Mouse (Mus musculus): Measurements from ENCODE around the gene Nrd1. TPM values are rescaled to one million over a fixed set of nuclear protein-coding genes. Genes with fewer than 3 reads are reported as not detected.
A peak's percentile ranks its signal among the peaks of the same experiment; 100 is the strongest.

Nrd1 gene
- total and polyA plus RNA-seq, 3 experiments, result 24.2 to 883 (median 72.7) TPM

- Histone ChIP-seq H3K36me3 (ENCODE audit: control insufficient read depth in 1 of 2, insufficient read depth in 2 of 2, low read length in 2 of 2) (peaks cover 0 to 25% of the 10 kb centered on the region in 2 experiments; a peak in 2 of 4 replicates), H3K4me1 (ENCODE audit: control insufficient read depth in 1 of 2, insufficient read depth in 2 of 2, low read length in 2 of 2) (no peaks in the 10 kb centered on the region), H3K27me3 (ENCODE audit: control insufficient read depth in 1 of 2, insufficient read depth in 2 of 2, low read length in 2 of 2) (no peaks in the 10 kb centered on the region), H3K9ac (ENCODE audit: control insufficient read depth, low read depth, low read length, poor library complexity, severe bottlenecking) (no peak overlapping the region), H3K4me3 (ENCODE audit: control insufficient read depth in 1 of 2, insufficient read depth in 1 of 2, low read depth in 2 of 2, low read length in 2 of 2) (no peak overlapping the region), H3K79me2 (ENCODE audit: control insufficient read depth, insufficient read depth, low read length, poor library complexity) (no peaks in the 10 kb centered on the region), H3K27ac (ENCODE audit: control insufficient read depth, low read depth, low read length) (no peak overlapping the region), H3K9me3 (replicated peaks; ENCODE audit: insufficient read depth, low read length) (no peaks in the 10 kb centered on the region)
- no peak for DNase-seq (ENCODE audit: low read depth, low spot score)
- TF ChIP-seq TAL1 (IDR thresholded peaks at IDR 0.05; ENCODE audit: low read length), result no peak
- TF ChIP-seq UBTF (IDR thresholded peaks at IDR 0.05; ENCODE audit: borderline replicate concordance, insufficient read depth, low read depth, low read length), result no peak
Measured at GRCm38 (mm10) chr4:109025061-109025460, 24.6 kb downstream of the Nrd1 start.

GRCm38 (mm10) chr4:109026543-109026942 is 26.1 kb downstream of the Nrd1 start:
- Histone ChIP-seq H3K27me3 (ENCODE audit: control insufficient read depth in 1 of 2, insufficient read depth in 2 of 2, low read length in 2 of 2) (no peaks in the 10 kb centered on the region), H3K79me2 (ENCODE audit: control insufficient read depth, insufficient read depth, low read length, poor library complexity) (no peaks in the 10 kb centered on the region), H3K27ac (ENCODE audit: control insufficient read depth, low read depth, low read length) (no peak overlapping the region), H3K4me3 (ENCODE audit: control insufficient read depth in 1 of 2, insufficient read depth in 1 of 2, low read depth in 2 of 2, low read length in 2 of 2) (no peak overlapping the region), H3K4me1 (ENCODE audit: control insufficient read depth in 1 of 2, insufficient read depth in 2 of 2, low read length in 2 of 2) (no peaks in the 10 kb centered on the region), H3K9me3 (replicated peaks; ENCODE audit: insufficient read depth, low read length) (no peaks in the 10 kb centered on the region), H3K36me3 (ENCODE audit: control insufficient read depth in 1 of 2, insufficient read depth in 2 of 2, low read length in 2 of 2) (peaks cover 0 to 18% of the 10 kb centered on the region in 2 experiments; a peak in 2 of 4 replicates), H3K9ac (ENCODE audit: control insufficient read depth, low read depth, low read length, poor library complexity, severe bottlenecking) (no peak overlapping the region)
- no peak for DNase-seq (ENCODE audit: low read depth, low spot score)
- no peak for TF ChIP-seq ZMIZ1 (IDR thresholded peaks at IDR 0.05; ENCODE audit: low read depth, low read length)
- TF ChIP-seq USF1 (IDR thresholded peaks at IDR 0.05; ENCODE audit: low read depth, low read length), result no peak
- no peak for TF ChIP-seq MYB (IDR thresholded peaks at IDR 0.05; ENCODE audit: low read depth, low read length)
- no peak for TF ChIP-seq SMC3 (IDR thresholded peaks at IDR 0.05; ENCODE audit: low read depth, low read length)
- TF ChIP-seq ELF1 (IDR thresholded peaks at IDR 0.05; ENCODE audit: low read depth, low read length), result no peak
- TF ChIP-seq GATA1 (IDR thresholded peaks at IDR 0.05; ENCODE audit: low read depth, low read length), result no peak

- Histone ChIP-seq H3K9ac (ENCODE audit: control insufficient read depth, low read depth, low read length, poor library complexity, severe bottlenecking) (no peak overlapping the region), H3K36me3 (ENCODE audit: control insufficient read depth in 1 of 2, insufficient read depth in 2 of 2, low read length in 2 of 2) (peaks cover 0 to 22% of the 10 kb centered on the region in 2 experiments; a peak in 2 of 4 replicates), H3K4me1 (ENCODE audit: control insufficient read depth in 1 of 2, insufficient read depth in 2 of 2, low read length in 2 of 2) (no peaks in the 10 kb centered on the region), H3K27ac (ENCODE audit: control insufficient read depth, low read depth, low read length) (no peak overlapping the region), H3K9me3 (replicated peaks; ENCODE audit: insufficient read depth, low read length) (no peaks in the 10 kb centered on the region), H3K4me3 (ENCODE audit: control insufficient read depth in 1 of 2, insufficient read depth in 1 of 2, low read depth in 2 of 2, low read length in 2 of 2) (no peak overlapping the region), H3K27me3 (ENCODE audit: control insufficient read depth in 1 of 2, insufficient read depth in 2 of 2, low read length in 2 of 2) (no peaks in the 10 kb centered on the region), H3K79me2 (ENCODE audit: control insufficient read depth, insufficient read depth, low read length, poor library complexity) (no peaks in the 10 kb centered on the region)
- no peak for TF ChIP-seq RCOR1 (IDR thresholded peaks at IDR 0.05; ENCODE audit: low read depth, low read length)
- TF ChIP-seq GABPA (IDR thresholded peaks at IDR 0.05; ENCODE audit: low read depth, low read length), result no peak
- no peak for TF ChIP-seq USF1 (IDR thresholded peaks at IDR 0.05; ENCODE audit: low read depth, low read length)
- TF ChIP-seq HCFC1 (IDR thresholded peaks at IDR 0.05; ENCODE audit: low read depth, low read length), result no peak
- TF ChIP-seq GATA1 (IDR thresholded peaks at IDR 0.05; ENCODE audit: low read depth, low read length), result no peak
- no peak for TF ChIP-seq CHD2 (IDR thresholded peaks at IDR 0.05; ENCODE audit: low read length)
- no peak for TF ChIP-seq MAX (IDR thresholded peaks at IDR 0.05; ENCODE audit: low read length)
- no peak for TF ChIP-seq POLR2A (IDR thresholded peaks at IDR 0.05; ENCODE audit: control insufficient read depth in 1 of 2, insufficient read depth in 1 of 2, low read depth in 1 of 2, low read length in 2 of 2, poor library complexity in 1 of 2)
- TF ChIP-seq JUND (IDR thresholded peaks at IDR 0.05; ENCODE audit: low read depth, low read length), result no peak
- TF ChIP-seq TCF12 (IDR thresholded peaks at IDR 0.05; ENCODE audit: low read depth, low read length), result no peak
- TF ChIP-seq ETS1 (IDR thresholded peaks at IDR 0.05; ENCODE audit: low read depth, low read length), result no peak
- TF ChIP-seq NRF1 (IDR thresholded peaks at IDR 0.05; ENCODE audit: insufficient read depth, low read depth, low read length, poor library complexity, severe bottlenecking), result no peak
- TF ChIP-seq E2F4 (IDR thresholded peaks at IDR 0.05; ENCODE audit: borderline replicate concordance, low read depth, low read length), result no peak
- TF ChIP-seq EP300 (IDR thresholded peaks at IDR 0.05; ENCODE audit: low read depth in 1 of 2, low read length in 2 of 2), result no peak
- no peak for TF ChIP-seq MXI1 (IDR thresholded peaks at IDR 0.05; ENCODE audit: low read depth, low read length)
- TF ChIP-seq MYC (IDR thresholded peaks at IDR 0.05; ENCODE audit: low read depth, low read length), result no peak
- TF ChIP-seq MAFK (IDR thresholded peaks at IDR 0.05; ENCODE audit: borderline replicate concordance, low read depth, low read length), result no peak
- DNase-seq (ENCODE audit: low read depth, low spot score), result peak; percentile 16
Measured at GRCm38 (mm10) chr4:109029857-109030256, 29.4 kb downstream of the Nrd1 start.

All from MEL (cell line).